Mouse (Mus musculus): ENCODE measurements around the gene Gm10256. TPM values are rescaled to one million over a fixed set of nuclear protein-coding genes. Genes with fewer than 3 reads are reported as not detected.
"Not testable (repeated sequence)": the region's sequence is repeated elsewhere in the genome, so short reads cannot be mapped to it uniquely, and the experiment has no call there.

Gene Gm10256
- total RNA-seq (2022), result not detected

- not testable (repeated sequence) for DNase-seq (ENCODE audit: low spot score in 2 of 2)
Observed at GRCm38 (mm10) chrY:2830380-2830779, at the start of gene Gm10256, which contains the start of gene Rbmy. Gm10256 (plus strand) TSS chrY:2830699. Rbmy (plus strand) TSS chrY:2830680.

GRCm38 (mm10) chrY:2796105-2796504, 34.4 kb upstream of the Gm10256 start, which contains the start of gene Gm4064:
Gm4064 (minus strand) TSS chrY:2796205.
- not testable (repeated sequence) for DNase-seq (ENCODE audit: low spot score in 2 of 2)

- not testable (repeated sequence) for DNase-seq (ENCODE audit: low spot score in 2 of 2)
Observed at GRCm38 (mm10) chrY:2900689-2901088, 70.2 kb downstream of the Gm10256 start, which contains the start of gene Gm10352. Gm10352 (plus strand) TSS chrY:2900989.

Other genes with a start within 250 kb of the Gm10256 start
- not detected for gene H2al2c, start 231.6 kb upstream of the Gm10256 start, total RNA-seq (2022)
- not detected for gene Sry, start 167.0 kb upstream of the Gm10256 start, total RNA-seq (2022)
- gene H2al2b, start 110.0 kb upstream of the Gm10256 start, total RNA-seq (2022), result not detected
- gene Gm4064, start 34.5 kb upstream of the Gm10256 start, total RNA-seq (2022), result not detected
- gene Rbmy, start within 50 bp of the Gm10256 start, total RNA-seq (2022), result not detected
- gene Gm10352, start 70.3 kb downstream of the Gm10256 start, total RNA-seq (2022), result not detected
- not detected for gene Gm29289, start 101.9 kb downstream of the Gm10256 start, total RNA-seq (2022)